Mouse (Mus musculus) myocyte (in vitro differentiated cells): Measurements from ENCODE around the gene Eya4. TPM values are rescaled to one million over a fixed set of nuclear protein-coding genes. Genes with fewer than 3 reads are reported as not detected.

Experiments
- H3K27me3 ChIP-seq: one replicate; pipeline ENCODE4 v1.6.1; 2011; ENCODE audit not compliant: control insufficient read depth, insufficient read depth, insufficient read length
- H3K36me3 ChIP-seq: one replicate; pipeline ENCODE4 v1.6.1; 2011; ENCODE audit not compliant: control insufficient read depth, insufficient read depth
- H3K4me2 ChIP-seq: one replicate; pipeline ENCODE4 v1.6.1; 2011; ENCODE audit warnings: low read depth, control low read depth
- H3K4me3 ChIP-seq: one replicate; pipeline ENCODE4 v1.5.1; 2011; ENCODE audit warnings: mild to moderate bottlenecking, control low read depth, moderate library complexity
- H3K79me2 ChIP-seq: one replicate; pipeline ENCODE4 v1.6.1; 2011; ENCODE audit not compliant: control insufficient read depth, insufficient read depth
- H3ac ChIP-seq: one replicate; pipeline ENCODE4 v1.6.1; 2011; ENCODE audit not compliant: control insufficient read depth, insufficient read length
- CEBPB ChIP-seq: IDR thresholded peaks from 2 replicates; pipeline ENCODE4 v1.6.1; 2011; ENCODE audit warnings: mild to moderate bottlenecking, moderate library complexity; ENCODE audit not compliant: poor library complexity, insufficient read depth, severe bottlenecking
- E2F4 ChIP-seq: IDR thresholded peaks from one replicate; pipeline ENCODE4 v1.6.1; 2011; ENCODE audit warnings: mild to moderate bottlenecking, control low read depth, moderate library complexity; ENCODE audit not compliant: insufficient read depth
- MAX ChIP-seq: IDR thresholded peaks from one replicate; pipeline ENCODE4 v1.6.1; 2011; ENCODE audit warnings: low read depth, mild to moderate bottlenecking, control low read depth
- MYOD1 ChIP-seq, 3 experiments: IDR thresholded peaks; one replicate each; pipeline ENCODE4 v1.6.1; 2011; ENCODE audit warnings: control low read depth in 2 of 3, low read depth in 2 of 3, mild to moderate bottlenecking in 2 of 3, moderate library complexity in 1 of 3; ENCODE audit not compliant: insufficient read length in 2 of 3, control insufficient read depth in 1 of 3
- MYOG ChIP-seq, 3 experiments: IDR thresholded peaks; one replicate each; pipeline ENCODE4 v1.6.1; 2011; ENCODE audit warnings: control low read depth in 2 of 3, low read depth in 2 of 3, mild to moderate bottlenecking in 2 of 3; ENCODE audit not compliant: insufficient read length in 2 of 3, control insufficient read depth in 1 of 3, insufficient read depth in 1 of 3
- POLR2A ChIP-seq: IDR thresholded peaks from one replicate; pipeline ENCODE4 v1.6.1; 2011; ENCODE audit warnings: low read depth, mild to moderate bottlenecking, control low read depth, moderate library complexity; ENCODE audit not compliant: insufficient read length
- POLR2AphosphoS2 ChIP-seq: IDR thresholded peaks from one replicate; pipeline ENCODE4 v1.6.1; 2011; ENCODE audit warnings: low read depth, control low read depth; ENCODE audit not compliant: insufficient read length
- REST ChIP-seq: IDR thresholded peaks from one replicate; pipeline ENCODE4 v1.6.1; 2011; ENCODE audit warnings: mild to moderate bottlenecking, control low read depth, moderate library complexity; ENCODE audit not compliant: insufficient read depth, insufficient read length
- SRF ChIP-seq: IDR thresholded peaks from one replicate; pipeline ENCODE4 v1.6.1; 2011; ENCODE audit warnings: low read depth; ENCODE audit not compliant: control insufficient read depth, insufficient read length
- TCF12 ChIP-seq: IDR thresholded peaks from one replicate; pipeline ENCODE4 v1.6.1; 2011; ENCODE audit warnings: mild to moderate bottlenecking, control low read depth; ENCODE audit not compliant: poor library complexity, insufficient read depth, severe bottlenecking
- TCF3 ChIP-seq: IDR thresholded peaks from one replicate; pipeline ENCODE4 v1.6.1; 2011; ENCODE audit warnings: low read depth, control low read depth; ENCODE audit not compliant: insufficient read length
- USF1 ChIP-seq: IDR thresholded peaks from one replicate; pipeline ENCODE4 v1.6.1; 2011; ENCODE audit warnings: low read depth, mild to moderate bottlenecking, control low read depth, moderate library complexity
- polyA plus RNA-seq: library from polyadenylated mRNA; unstranded; fragments of >200 nt; fragmentation: generic; extraction: Trizol; gene quantifications from one replicate; pipeline ENCODE4 v1.2.1, GENCODE M21; 2012; ENCODE audit warnings: missing spikeins

Gene Eya4
- polyA plus RNA-seq, 1 experiment: 8.8 TPM

- Histone ChIP-seq H3K36me3 (no peaks in the 10 kb centered on the region), H3K79me2 (peaks cover 51% of the 10 kb centered on the region), H3K27me3 (no peaks in the 10 kb centered on the region), H3K4me3 (no peak overlapping the region), H3ac (no peak overlapping the region), H3K4me2 (no peak overlapping the region)
- TF ChIP-seq SRF (no peak), TCF3 (no peak), CEBPB (no peak), MAX (no peak)
Measured at GRCm38 (mm10) chr10:23236918-23237317, 113.7 kb downstream of the Eya4 start.

DNA sequence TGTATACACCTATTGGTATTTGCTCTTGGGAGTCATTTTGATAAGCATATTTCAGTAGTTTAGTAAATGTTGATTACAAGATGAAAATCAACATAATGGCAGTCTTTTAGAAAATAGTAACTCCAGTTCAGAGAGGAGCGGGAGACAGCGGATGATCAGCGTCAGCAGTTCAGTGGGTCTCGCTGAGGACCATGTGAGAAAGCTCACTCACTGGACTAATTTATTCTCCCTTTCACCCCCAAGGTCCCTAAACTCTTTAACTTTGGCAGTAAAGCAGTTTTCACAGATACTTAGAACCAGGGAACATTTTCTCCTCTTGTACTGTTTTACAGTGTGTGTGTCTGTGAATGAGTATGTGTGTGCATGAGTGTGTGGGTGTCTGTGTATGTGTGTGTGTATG lies 115.2 kb downstream of the Eya4 start:
- no peak overlapping the region for H3ac ChIP-seq
- no peak overlapping the region for H3K4me3 ChIP-seq
- H3K36me3 ChIP-seq: no peaks in the 10 kb centered on the region
- peaks cover 52% of the 10 kb centered on the region for H3K79me2 ChIP-seq
- H3K27me3 ChIP-seq: no peaks in the 10 kb centered on the region
- TF ChIP-seq USF1: no peak
- no peak for TF ChIP-seq TCF3
- no peak for TF ChIP-seq MAX
- no peak for TF ChIP-seq TCF12
- TF ChIP-seq MYOD1 (IDR thresholded peaks at IDR 0.05; ENCODE audit: control insufficient read depth in 1 of 3, insufficient read length in 2 of 3, low read depth in 2 of 3): no peak
- no peak for TF ChIP-seq REST
- TF ChIP-seq SRF: no peak
- TF ChIP-seq MYOG (IDR thresholded peaks at IDR 0.05; ENCODE audit: control insufficient read depth in 1 of 3, insufficient read depth in 1 of 3, insufficient read length in 2 of 3, low read depth in 2 of 3): no peak
- no peak for TF ChIP-seq CEBPB
- no peak for TF ChIP-seq E2F4
- TF ChIP-seq POLR2AphosphoS2: no peak
- H3K4me2 ChIP-seq: no peak overlapping the region

DNA sequence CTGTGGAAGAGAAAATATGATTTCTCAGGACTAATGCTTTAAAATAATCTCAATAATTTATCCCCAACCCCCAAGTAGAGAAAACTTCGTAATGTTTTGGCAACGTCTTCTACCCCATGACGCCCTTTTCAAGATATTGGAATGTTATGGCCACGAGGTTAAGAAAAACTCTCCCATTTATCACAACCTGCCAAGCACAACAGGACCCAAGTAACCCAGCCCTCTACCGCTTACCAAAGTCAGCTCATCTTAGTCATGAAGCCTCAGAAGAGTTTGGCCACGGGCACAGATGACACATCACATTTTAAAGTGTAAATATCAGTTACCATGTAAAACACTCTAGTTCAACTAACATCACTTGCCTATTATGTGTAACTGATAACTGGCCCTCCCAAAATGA lies 117.2 kb downstream of the Eya4 start:
- no peaks in the 10 kb centered on the region for H3K36me3 ChIP-seq
- no peak for TF ChIP-seq MAX
- no peak for TF ChIP-seq MYOG (IDR thresholded peaks at IDR 0.05; ENCODE audit: control insufficient read depth in 1 of 3, insufficient read depth in 1 of 3, insufficient read length in 2 of 3, low read depth in 2 of 3)
- TF ChIP-seq TCF12: no peak
- no peak for TF ChIP-seq CEBPB
- TF ChIP-seq USF1: no peak
- TF ChIP-seq E2F4: no peak
- TF ChIP-seq POLR2AphosphoS2: no peak
- no peak for TF ChIP-seq REST
- no peak for TF ChIP-seq MYOD1 (IDR thresholded peaks at IDR 0.05; ENCODE audit: control insufficient read depth in 1 of 3, insufficient read length in 2 of 3, low read depth in 2 of 3)
- TF ChIP-seq TCF3: no peak
- TF ChIP-seq SRF: no peak
- no peak for TF ChIP-seq POLR2A
- no peak overlapping the region for H3ac ChIP-seq
- H3K4me3 ChIP-seq: no peak overlapping the region
- H3K79me2 ChIP-seq: peaks cover 48% of the 10 kb centered on the region
- peak overlapping the region; percentile 59 for H3K4me2 ChIP-seq
- no peaks in the 10 kb centered on the region for H3K27me3 ChIP-seq

DNA sequence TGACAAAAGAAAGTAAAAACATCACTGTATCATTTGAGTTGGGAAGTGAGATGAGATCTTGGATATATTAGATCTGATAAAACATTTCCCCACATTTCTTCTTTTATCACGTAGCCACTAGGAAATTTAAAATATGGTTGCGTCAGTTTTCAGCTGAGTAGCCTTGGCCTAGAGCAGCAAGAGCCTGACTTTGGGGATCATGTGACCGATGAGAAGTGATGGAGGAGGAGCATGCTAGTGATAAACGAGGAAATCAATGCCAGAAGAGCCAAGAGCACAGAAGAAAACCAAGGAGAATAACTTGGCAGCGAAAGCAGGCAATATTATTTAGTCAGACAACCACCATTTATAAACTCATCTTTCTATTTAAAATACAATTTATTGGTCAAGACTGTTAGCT lies 119.7 kb downstream of the Eya4 start:
- Histone ChIP-seq H3K79me2 (peaks cover 50% of the 10 kb centered on the region), H3ac (no peak overlapping the region), H3K4me3 (no peak overlapping the region), H3K36me3 (no peaks in the 10 kb centered on the region), H3K27me3 (no peaks in the 10 kb centered on the region), H3K4me2 (peak overlapping the region; percentile 7)
- no peak for TF ChIP-seq POLR2A
- TF ChIP-seq USF1: peak; percentile 66

DNA sequence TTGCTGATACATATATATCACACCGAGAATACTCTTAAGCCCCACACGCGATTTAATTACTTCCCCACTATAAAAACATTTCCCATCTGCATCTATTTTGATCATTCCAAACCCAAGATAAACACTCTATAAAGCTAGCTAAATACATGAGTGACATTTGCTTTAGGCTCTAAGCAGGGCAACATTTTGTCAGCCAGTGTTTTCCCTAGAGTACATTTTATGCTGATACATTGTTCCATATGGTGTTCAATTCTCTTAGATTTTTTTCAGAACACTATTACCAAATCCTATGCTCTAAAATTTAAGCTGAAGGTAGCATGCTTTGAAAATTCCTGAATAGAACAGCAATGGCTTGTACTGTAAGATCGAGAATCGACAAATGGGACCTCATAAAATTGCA lies 127.2 kb downstream of the Eya4 start:
- Histone ChIP-seq H3K4me3 (no peak overlapping the region), H3K79me2 (peaks cover 27% of the 10 kb centered on the region), H3K27me3 (no peaks in the 10 kb centered on the region), H3K4me2 (no peak overlapping the region), H3K36me3 (no peaks in the 10 kb centered on the region), H3ac (no peak overlapping the region)
- TF ChIP-seq MAX (no peak), CEBPB (no peak), SRF (no peak), MYOG (IDR thresholded peaks at IDR 0.05; ENCODE audit: control insufficient read depth in 1 of 3, insufficient read depth in 1 of 3, insufficient read length in 2 of 3, low read depth in 2 of 3) (no peak), POLR2A (no peak), POLR2AphosphoS2 (no peak), USF1 (no peak), TCF12 (no peak), E2F4 (no peak), TCF3 (no peak), MYOD1 (IDR thresholded peaks at IDR 0.05; ENCODE audit: control insufficient read depth in 1 of 3, insufficient read length in 2 of 3, low read depth in 2 of 3) (no peak), REST (no peak)
